Mouse (Mus musculus) right cerebral cortex, postnatal 10 days (tissue): ENCODE results near the gene Gm20716.
"Not testable (repeated sequence)": the region's sequence is repeated elsewhere in the genome, so short reads cannot be mapped to it uniquely, and the experiment has no call there.

Experiments used
- DNase-seq, 2 experiments: peaks; one replicate each; pipeline ENCODE4 v3.0.0; 2021; ENCODE audit warnings: low spot score in 2 of 2

Gm20716 gene

GRCm38 (mm10) chr2:168166750-168167460 is 63.3 kb downstream of the Gm20716 start:
- DNase-seq, result no peak

GRCm38 (mm10) chr2:168161978-168162377 is 68.2 kb downstream of the Gm20716 start:
- DNase-seq, result no peak

GRCm38 (mm10) chr2:168161514-168161971 is 68.6 kb downstream of the Gm20716 start:
- no peak for DNase-seq

GRCm38 (mm10) chr2:168160370-168160930 is 69.7 kb downstream of the Gm20716 start:
- no peak for DNase-seq

GRCm38 (mm10) chr2:168158911-168159711 is 71.1 kb downstream of the Gm20716 start:
- DNase-seq, result peak in 1 of 2 experiments; percentile 50

- not testable (repeated sequence) for DNase-seq
Observed at GRCm38 (mm10) chr2:168157974-168158373, 72.2 kb downstream of the Gm20716 start.

- DNase-seq, result no peak
Observed at GRCm38 (mm10) chr2:168156361-168156760, 73.8 kb downstream of the Gm20716 start.

- DNase-seq, result no peak
Observed at GRCm38 (mm10) chr2:168155666-168156065, 74.5 kb downstream of the Gm20716 start.

GRCm38 (mm10) chr2:168154090-168154881 is 75.9 kb downstream of the Gm20716 start:
- peak; percentile 77 to 79 for DNase-seq

GRCm38 (mm10) chr2:168149241-168149640 is 80.9 kb downstream of the Gm20716 start:
- no peak for DNase-seq

GRCm38 (mm10) chr2:168147722-168148432 is 82.3 kb downstream of the Gm20716 start:
- DNase-seq, result no peak

- DNase-seq, result no peak
Observed at GRCm38 (mm10) chr2:168145437-168145836, 84.7 kb downstream of the Gm20716 start.

GRCm38 (mm10) chr2:168143794-168144193 is 86.4 kb downstream of the Gm20716 start:
- DNase-seq, result peak; percentile 48 to 67

GRCm38 (mm10) chr2:168137161-168137560 is 93.0 kb downstream of the Gm20716 start:
- DNase-seq, result peak; percentile 67 to 81
